Mouse (Mus musculus) embryonic facial prominence, embryonic 10.5 days (tissue): ENCODE results near the gene Kitl. TPM values are rescaled to one million over a fixed set of nuclear protein-coding genes. Genes with fewer than 3 reads are reported as not detected.

Experiments used
- DNase-seq: peaks from one replicate; pipeline ENCODE4 v3.0.0-alpha.2; 2017; ENCODE audit warnings: low spot score
- H3K27ac ChIP-seq: fragments of 300-500 bp; sonication (generic); replicated peaks from 2 replicates; pipeline ENCODE4 v1.5.1; 2016; ENCODE audit warnings: mild to moderate bottlenecking
- H3K27me3 ChIP-seq: fragments of 300-500 bp; sonication (generic); replicated peaks from 2 replicates; pipeline ENCODE4 v1.6.1; 2016; ENCODE audit warnings: low read depth, mild to moderate bottlenecking; ENCODE audit not compliant: poor library complexity, severe bottlenecking
- H3K36me3 ChIP-seq: fragments of 300-500 bp; sonication (generic); replicated peaks from 2 replicates; pipeline ENCODE4 v1.6.1; 2016; ENCODE audit warnings: mild to moderate bottlenecking, moderate library complexity
- H3K4me1 ChIP-seq: fragments of 300-500 bp; sonication (generic); 2 replicates; pipeline ENCODE4 v1.6.1; 2016
- H3K4me3 ChIP-seq: fragments of 300-500 bp; sonication (generic); 2 replicates; pipeline ENCODE4 v1.5.1; 2016; ENCODE audit warnings: mild to moderate bottlenecking, moderate library complexity
- H3K9me3 ChIP-seq: fragments of 300-500 bp; sonication (generic); 2 replicates; pipeline ENCODE4 v1.6.1; 2016; ENCODE audit warnings: mild to moderate bottlenecking
- WGBS: fragments of 180-500 bp; shearing (Covaris S2); methylation state at CpG from one replicate; pipeline ENCODE4 v1.1.7; 2016; 5-methylcytosine and 5-hydroxymethylcytosine counted together
- polyA plus RNA-seq: library from polyadenylated mRNA; unstranded; fragments of >200 nt; fragmentation: Nextera tagmentation; extraction: Ambion mirVana; gene quantifications from 2 replicates; pipeline ENCODE4 v1.2.1, GENCODE M21; 2016

Gene Kitl
- polyA plus RNA-seq, 1 experiment from 2014 or later = 13.2 TPM

DNA sequence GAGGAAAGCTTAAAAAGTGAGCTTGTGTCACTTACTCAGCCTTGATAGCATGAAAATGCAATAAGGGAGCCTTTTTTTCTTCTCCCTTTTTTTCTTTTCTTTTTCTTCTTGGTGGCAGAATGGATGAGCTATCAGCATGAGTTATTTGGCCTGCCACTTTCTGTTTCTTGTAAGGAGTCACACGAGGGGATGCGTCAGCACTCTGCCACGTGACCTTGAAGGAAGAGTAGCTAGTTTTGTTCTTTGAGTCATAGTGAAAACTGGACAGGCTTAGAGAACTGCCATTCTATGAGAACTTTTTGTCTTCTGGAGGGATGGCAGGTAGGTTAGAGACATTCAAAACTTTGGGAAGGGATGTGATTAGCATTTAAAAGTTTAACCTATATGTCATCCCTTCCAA lies 17.1 kb downstream of the Kitl start:
- no peak for DNase-seq
- no peaks in the 10 kb centered on the region for H3K27me3 ChIP-seq

DNA sequence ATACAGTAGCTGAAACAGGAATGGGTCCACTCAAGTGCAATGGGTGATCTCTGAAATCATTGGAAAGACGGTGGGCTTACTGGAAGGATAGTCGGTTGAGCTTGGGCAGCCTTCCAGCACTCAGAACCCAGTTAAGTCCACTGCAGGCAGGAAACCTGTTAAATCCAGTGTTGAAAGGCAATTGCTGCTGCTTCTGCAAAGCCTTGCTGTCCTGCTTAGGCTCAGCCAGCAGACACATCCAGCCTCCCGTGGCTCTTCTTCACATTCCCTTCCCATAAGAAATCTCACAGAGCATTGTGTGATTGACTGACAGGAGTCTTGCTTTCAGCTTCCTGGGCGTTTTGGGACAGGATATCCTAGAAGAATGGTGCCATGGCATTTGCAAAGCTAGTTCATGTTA lies 20.6 kb downstream of the Kitl start:
- H3K4me3 ChIP-seq = no peak overlapping the region
- no peaks in the 10 kb centered on the region for H3K36me3 ChIP-seq
- no peak for DNase-seq
- H3K9me3 ChIP-seq = no peaks in the 10 kb centered on the region
- no peaks in the 10 kb centered on the region for H3K27me3 ChIP-seq
- no peak overlapping the region for H3K27ac ChIP-seq
- peaks cover 51% of the 10 kb centered on the region for H3K4me1 ChIP-seq
- WGBS = 58% methylated on average over 4 of the region's 4 CpGs

More for the DNA sequence above, 17.1 kb downstream of the Kitl start:
- H3K27ac ChIP-seq = no peak overlapping the region
- H3K4me1 ChIP-seq = peaks cover 29% of the 10 kb centered on the region
- WGBS = 84% methylated on average over 3 of the region's 3 CpGs
- no peaks in the 10 kb centered on the region for H3K36me3 ChIP-seq
- no peaks in the 10 kb centered on the region for H3K9me3 ChIP-seq
- H3K4me3 ChIP-seq = no peak overlapping the region

DNA sequence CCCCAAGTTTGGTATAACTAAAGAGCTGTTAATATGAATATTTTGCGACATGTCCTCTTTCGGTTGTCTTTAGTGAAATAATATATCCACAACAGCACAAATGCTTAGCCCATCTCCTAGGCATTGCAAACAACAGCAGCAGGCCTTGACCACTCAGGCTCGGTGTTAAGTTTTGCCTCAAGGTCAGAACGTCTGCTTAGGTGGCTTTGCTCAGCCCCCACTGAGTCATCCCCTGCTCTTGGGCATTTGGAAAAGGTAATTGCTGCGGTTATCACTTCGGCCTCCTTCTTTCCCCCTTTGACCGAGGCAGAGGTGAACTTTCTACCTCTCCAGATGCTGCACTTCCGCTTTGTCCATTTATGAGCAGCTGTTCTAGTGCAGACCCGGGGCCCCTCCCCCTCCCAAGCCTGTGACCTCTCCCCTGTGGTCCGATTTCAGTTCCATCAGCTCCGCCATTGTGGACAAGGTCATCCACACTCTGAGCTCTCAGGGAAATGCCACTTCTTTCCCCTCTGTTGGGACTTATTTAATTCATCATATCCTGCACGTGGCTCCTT lies 23.0 kb downstream of the Kitl start:
- WGBS = 47% methylated on average over 12 of the region's 12 CpGs
- H3K4me3 ChIP-seq = no peak overlapping the region
- peak; percentile 37 for DNase-seq
- H3K36me3 ChIP-seq = no peaks in the 10 kb centered on the region
- H3K4me1 ChIP-seq = peaks cover 44% of the 10 kb centered on the region
- H3K27ac ChIP-seq = no peak overlapping the region
- H3K27me3 ChIP-seq = no peaks in the 10 kb centered on the region
- H3K9me3 ChIP-seq = no peaks in the 10 kb centered on the region

DNA sequence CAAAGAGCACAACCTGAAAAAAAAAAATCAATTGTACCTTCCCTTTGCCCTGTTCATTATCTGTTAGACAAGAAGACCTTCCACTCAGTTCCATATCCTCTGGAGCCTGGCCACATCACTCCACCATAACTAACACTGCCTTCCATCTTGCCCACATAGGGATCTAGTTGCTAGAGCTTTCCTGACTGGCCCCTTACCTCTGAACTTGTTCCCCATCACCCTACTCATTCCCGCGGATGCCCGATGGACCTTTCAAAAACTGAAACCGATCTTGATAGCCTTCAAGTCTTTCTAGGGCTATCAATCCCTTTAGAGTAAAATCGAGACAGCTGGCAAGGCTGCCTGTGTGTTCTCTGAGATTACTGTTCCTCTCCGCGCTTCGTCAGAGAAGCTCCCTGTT lies 23.6 kb downstream of the Kitl start:
- WGBS = 91% methylated on average over 8 of the region's 8 CpGs
- no peak for DNase-seq
- Histone ChIP-seq H3K9me3 (no peaks in the 10 kb centered on the region), H3K36me3 (no peaks in the 10 kb centered on the region), H3K27me3 (no peaks in the 10 kb centered on the region), H3K27ac (no peak overlapping the region; the same call in 1 of the 2 replicates), H3K4me1 (peaks cover 44% of the 10 kb centered on the region), H3K4me3 (no peak overlapping the region)

DNA sequence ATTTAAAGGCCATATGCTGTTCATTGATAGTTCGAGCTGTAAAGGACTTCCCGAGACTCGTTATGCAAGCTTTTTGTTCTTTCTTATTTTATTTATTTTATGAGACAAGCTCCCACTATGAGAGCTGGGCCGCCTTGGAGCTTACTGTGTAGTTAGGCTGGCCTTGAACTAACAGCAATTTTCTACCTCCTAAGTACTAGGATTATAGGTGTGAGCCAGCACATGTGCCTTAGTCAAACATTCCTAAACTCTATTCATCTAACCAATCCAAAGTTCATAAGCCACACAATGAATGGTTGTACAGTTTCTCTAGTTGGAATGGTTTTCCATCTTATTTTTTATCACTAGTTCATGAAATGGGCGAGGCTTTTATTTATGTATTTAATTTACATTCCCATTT lies 28.3 kb downstream of the Kitl start:
- WGBS = 92% methylated on average over 5 of the region's 5 CpGs
- no peak for DNase-seq
- Histone ChIP-seq H3K4me1 (peaks cover 28% of the 10 kb centered on the region), H3K36me3 (no peaks in the 10 kb centered on the region), H3K4me3 (no peak overlapping the region), H3K9me3 (no peaks in the 10 kb centered on the region), H3K27me3 (no peaks in the 10 kb centered on the region), H3K27ac (no peak overlapping the region)

DNA sequence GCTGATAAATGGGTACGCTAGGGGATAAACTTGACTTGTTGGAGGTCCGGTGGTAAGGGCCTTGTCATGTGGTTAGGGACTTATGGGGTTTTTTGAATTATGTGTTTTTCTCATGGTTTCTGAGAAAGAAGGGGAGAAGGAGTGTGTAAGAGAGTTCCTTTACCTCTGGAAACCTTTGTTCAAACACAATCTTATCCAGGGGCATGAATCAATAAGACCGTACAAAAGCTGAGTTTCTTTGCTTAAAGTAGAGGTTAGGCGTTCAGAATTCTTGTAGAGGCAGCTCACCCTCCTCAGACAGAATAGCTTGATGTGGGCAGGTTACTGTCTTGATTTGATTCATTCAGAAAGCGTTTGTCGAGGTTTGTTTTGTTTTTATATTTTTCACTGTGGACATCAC lies 28.7 kb downstream of the Kitl start:
- Histone ChIP-seq H3K36me3 (no peaks in the 10 kb centered on the region), H3K27ac (no peak overlapping the region), H3K4me3 (no peak overlapping the region), H3K4me1 (peaks cover 24% of the 10 kb centered on the region), H3K27me3 (no peaks in the 10 kb centered on the region), H3K9me3 (no peaks in the 10 kb centered on the region)
- no peak for DNase-seq
- WGBS = 93% methylated on average over 6 of the region's 6 CpGs

DNA sequence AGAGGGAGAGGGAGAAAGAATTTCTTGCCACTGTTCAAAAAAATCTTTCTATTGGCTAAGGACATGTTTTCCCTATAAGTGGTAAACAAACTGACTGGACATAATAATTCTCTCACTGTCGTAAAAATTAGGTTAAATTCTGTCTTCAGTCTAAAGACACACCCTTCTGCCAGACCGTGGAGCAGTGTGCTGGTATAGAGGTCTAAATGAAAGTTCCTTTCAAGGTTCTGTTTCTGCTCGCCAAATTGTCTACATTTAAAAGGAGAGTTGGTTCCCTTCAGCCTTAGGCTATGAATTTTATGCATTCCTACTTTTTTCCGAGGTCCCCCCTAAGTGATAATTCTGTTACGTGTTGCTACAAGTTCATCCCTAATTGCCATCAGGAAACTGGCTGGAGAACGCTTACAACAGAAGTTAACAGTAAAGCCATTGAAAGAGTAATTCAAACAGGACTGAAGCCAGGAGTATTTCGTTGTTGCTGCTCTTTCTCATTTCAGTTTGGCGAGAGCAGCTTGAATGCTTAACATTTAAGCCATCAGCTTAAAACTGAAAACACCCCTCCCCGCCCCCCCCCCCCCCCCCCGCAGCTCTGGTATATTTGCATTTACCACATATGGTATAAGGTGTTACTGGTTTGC lies 35.8 kb downstream of the Kitl start:
- no peaks in the 10 kb centered on the region for H3K27me3 ChIP-seq
- no peaks in the 10 kb centered on the region for H3K9me3 ChIP-seq
- WGBS = 23% methylated on average over 10 of the region's 10 CpGs
- no peak overlapping the region for H3K4me3 ChIP-seq
- H3K4me1 ChIP-seq = peaks cover 6% of the 10 kb centered on the region; the same call in 1 of the 2 replicates
- no peak overlapping the region for H3K27ac ChIP-seq
- no peak for DNase-seq
- H3K36me3 ChIP-seq = 0 out of 2 replicates have a peak, but pooled peaks cover 6% of the 10 kb centered on the region

DNA sequence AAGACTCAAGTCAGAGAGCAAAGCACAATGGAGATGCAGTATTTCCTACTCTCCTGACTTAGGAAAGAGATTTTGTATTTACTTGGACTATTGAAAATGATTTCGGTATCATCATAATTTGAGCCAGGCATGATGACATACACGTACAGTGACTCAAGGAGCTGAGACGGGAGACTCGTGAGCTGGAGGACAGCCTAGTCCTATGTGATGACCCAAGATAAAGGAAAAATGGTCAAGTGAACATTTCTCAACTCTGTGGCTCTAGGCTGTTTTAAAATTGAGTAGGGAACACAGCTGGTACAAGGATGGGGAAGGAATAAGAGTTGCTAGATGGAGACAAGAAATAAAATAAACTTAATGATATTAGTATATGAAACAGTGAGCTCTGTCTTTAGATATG lies 37.0 kb downstream of the Kitl start:
- DNase-seq = no peak
- WGBS = 93% methylated on average over 4 of the region's 4 CpGs

DNA sequence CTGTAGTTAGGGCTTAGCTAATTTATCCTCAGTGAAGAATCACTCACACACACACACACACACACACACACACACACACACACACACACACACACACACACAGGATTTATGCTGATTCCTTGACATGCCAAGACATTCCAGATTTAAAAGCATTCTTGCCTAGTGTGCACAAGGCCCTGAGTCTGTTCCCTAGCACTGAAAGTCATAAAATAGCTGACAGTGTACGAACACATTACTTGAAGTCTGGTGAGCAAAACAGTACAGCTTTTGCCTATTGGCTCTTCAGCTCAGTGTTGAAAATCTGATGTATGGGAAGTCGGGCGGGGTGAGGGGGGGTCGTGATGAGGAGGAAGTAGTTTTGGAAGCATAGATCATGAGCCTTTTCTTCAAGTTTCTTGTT lies 37.5 kb downstream of the Kitl start:
- 87% methylated on average over 4 of the region's 4 CpGs for WGBS
- DNase-seq = no peak
- Histone ChIP-seq H3K27ac (no peak overlapping the region), H3K4me1 (peaks cover 6% of the 10 kb centered on the region; the same call in 1 of the 2 replicates), H3K36me3 (0 out of 2 replicates have a peak, but pooled peaks cover 6% of the 10 kb centered on the region), H3K4me3 (no peak overlapping the region), H3K27me3 (no peaks in the 10 kb centered on the region), H3K9me3 (no peaks in the 10 kb centered on the region)

More for the DNA sequence above, 37.0 kb downstream of the Kitl start:
- Histone ChIP-seq H3K27me3 (no peaks in the 10 kb centered on the region), H3K4me1 (peaks cover 6% of the 10 kb centered on the region; the same call in 1 of the 2 replicates), H3K9me3 (no peaks in the 10 kb centered on the region), H3K36me3 (0 out of 2 replicates have a peak, but pooled peaks cover 6% of the 10 kb centered on the region), H3K27ac (no peak overlapping the region), H3K4me3 (no peak overlapping the region)

DNA sequence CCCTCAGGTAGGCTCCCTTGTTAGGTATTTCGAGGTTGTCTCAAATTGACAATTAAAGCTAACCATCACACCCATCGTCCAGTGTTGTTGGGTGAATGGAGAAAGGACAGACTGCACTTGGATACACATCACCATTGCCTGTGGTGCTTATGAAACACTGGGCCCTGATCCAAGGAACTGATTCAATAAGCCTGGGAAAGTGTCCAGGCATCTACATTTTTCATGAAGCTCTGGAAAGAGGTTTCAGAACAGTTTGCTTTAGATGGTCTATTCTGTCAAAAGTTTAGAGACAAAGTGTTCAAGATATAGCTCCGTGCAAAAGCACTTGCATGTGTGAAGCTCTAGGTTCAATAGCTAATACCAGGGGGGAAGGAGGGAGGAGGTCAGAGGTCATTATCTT lies 38.6 kb downstream of the Kitl start:
- H3K27me3 ChIP-seq = no peaks in the 10 kb centered on the region
- WGBS = 93% methylated on average over 3 of the region's 3 CpGs
- peaks cover 3% of the 10 kb centered on the region; the same call in 1 of the 2 replicates for H3K4me1 ChIP-seq
- no peak overlapping the region for H3K4me3 ChIP-seq
- DNase-seq = no peak
- no peaks in the 10 kb centered on the region for H3K9me3 ChIP-seq
- H3K27ac ChIP-seq = no peak overlapping the region
- H3K36me3 ChIP-seq = 0 out of 2 replicates have a peak, but pooled peaks cover 6% of the 10 kb centered on the region

DNA sequence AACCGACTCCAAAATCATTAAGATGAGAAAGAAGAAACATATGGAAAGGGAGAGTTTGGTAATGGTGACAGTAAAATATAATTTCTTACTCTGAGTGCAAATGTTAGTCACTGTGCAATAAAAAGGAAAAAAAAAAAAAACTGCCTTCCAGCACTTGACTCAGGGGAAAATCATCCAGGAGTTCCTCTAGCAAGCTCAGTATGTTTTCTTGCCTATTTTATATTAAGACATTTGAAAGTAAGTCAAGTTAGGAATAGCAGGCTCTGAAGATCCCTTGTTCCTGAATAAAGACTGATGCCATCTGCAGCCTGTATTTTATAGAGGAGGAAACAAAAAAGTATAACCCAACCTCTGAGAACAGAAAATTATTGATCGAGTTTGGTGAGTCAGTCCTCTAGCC lies 39.7 kb downstream of the Kitl start:
- 91% methylated on average over 2 of the region's 2 CpGs for WGBS
- Histone ChIP-seq H3K4me1 (peaks cover 3% of the 10 kb centered on the region; the same call in 1 of the 2 replicates), H3K4me3 (no peak overlapping the region), H3K9me3 (no peaks in the 10 kb centered on the region), H3K27ac (no peak overlapping the region), H3K36me3 (0 out of 2 replicates have a peak, but pooled peaks cover 6% of the 10 kb centered on the region), H3K27me3 (no peaks in the 10 kb centered on the region)
- DNase-seq = no peak

DNA sequence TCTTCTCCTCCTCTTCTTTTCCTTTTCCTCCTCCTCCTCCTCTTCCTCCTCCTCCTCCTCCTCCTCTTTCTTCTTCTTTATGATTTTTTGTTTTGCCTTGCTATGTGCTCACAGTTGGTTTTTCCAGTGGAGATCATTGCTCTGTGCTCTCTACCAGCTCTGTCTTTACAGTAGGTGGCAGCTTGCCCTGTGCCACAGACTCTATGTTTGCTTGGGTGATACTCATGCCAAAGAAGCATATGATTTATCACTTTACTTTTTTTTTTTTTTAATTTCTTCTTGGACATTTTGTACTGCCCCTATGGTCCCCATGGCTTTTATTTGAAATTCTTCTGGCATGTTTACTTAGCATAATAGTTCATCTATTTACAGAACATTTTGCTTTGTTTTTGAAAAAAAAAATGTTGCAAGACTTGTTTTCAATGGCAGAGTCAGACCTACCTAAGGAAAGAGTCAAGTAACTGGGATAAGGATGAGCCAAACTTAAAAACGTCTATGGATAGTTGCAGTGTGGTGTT lies 41.7 kb downstream of the Kitl start:
- H3K27ac ChIP-seq = no peak overlapping the region
- no peaks in the 10 kb centered on the region for H3K4me1 ChIP-seq
- H3K27me3 ChIP-seq = no peaks in the 10 kb centered on the region
- 78% methylated on average over 1 of the region's 1 CpGs for WGBS
- DNase-seq = no peak
- H3K36me3 ChIP-seq = 0 out of 2 replicates have a peak, but pooled peaks cover 6% of the 10 kb centered on the region
- H3K4me3 ChIP-seq = no peak overlapping the region
- no peaks in the 10 kb centered on the region for H3K9me3 ChIP-seq

DNA sequence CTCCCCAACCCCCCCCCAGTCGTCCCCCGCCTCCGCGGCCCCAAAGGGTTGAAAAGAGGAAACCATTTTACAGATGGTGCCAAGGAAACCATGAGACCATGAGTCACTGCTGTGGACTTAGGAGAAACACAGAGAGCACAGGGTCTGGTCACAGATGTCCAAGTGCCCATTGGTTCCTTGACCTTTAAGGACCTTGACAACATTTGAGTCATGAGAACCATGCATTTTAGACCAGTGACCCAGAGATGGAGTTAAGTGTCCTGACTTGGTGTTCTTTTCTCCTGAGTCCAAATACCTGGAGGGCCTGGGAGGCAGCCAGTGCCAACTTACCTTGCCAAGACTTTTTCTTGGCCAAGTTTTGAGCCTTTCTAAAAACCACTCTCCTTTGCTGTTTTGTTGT lies 43.9 kb downstream of the Kitl start:
- no peaks in the 10 kb centered on the region for H3K27me3 ChIP-seq
- no peak overlapping the region for H3K4me3 ChIP-seq
- H3K36me3 ChIP-seq = no peaks in the 10 kb centered on the region
- H3K9me3 ChIP-seq = no peaks in the 10 kb centered on the region
- no peak for DNase-seq
- H3K4me1 ChIP-seq = no peaks in the 10 kb centered on the region
- WGBS = 90% methylated on average over 4 of the region's 4 CpGs
- H3K27ac ChIP-seq = no peak overlapping the region
